Mouse (Mus musculus): ENCODE results near the gene Aasdh. TPM values are rescaled to one million over a fixed set of nuclear protein-coding genes. Genes with fewer than 3 reads are reported as not detected.

Aasdh gene
- polyA plus RNA-seq, 1 experiment: 15.1 TPM

GRCm38 (mm10) chr5:76857103-76858015 is 48.0 kb downstream of the Aasdh start:
- H3K36me3 ChIP-seq (ENCODE audit: control insufficient read depth, insufficient read depth, low read length): no peaks in the 10 kb centered on the region
- 14% methylated on average over 62 of the region's 62 CpGs for WGBS
- DNase-seq: no peak

GRCm38 (mm10) chr5:76855829-76856600 is 49.3 kb downstream of the Aasdh start:
- Histone ChIP-seq H3K4me1 (ENCODE audit: control insufficient read depth, insufficient read depth, low read length) (no peaks in the 10 kb centered on the region), H3K36me3 (ENCODE audit: control insufficient read depth, insufficient read depth, low read length) (no peaks in the 10 kb centered on the region), H3K27ac (ENCODE audit: insufficient read depth, low read depth, low read length) (no peak overlapping the region), H3K27me3 (replicated peaks; ENCODE audit: control insufficient read depth, insufficient read depth, low read length) (peaks cover 2% of the 10 kb centered on the region; the same call in 1 of the 2 replicates), H3K4me3 (ENCODE audit: insufficient read depth, low read depth, low read length) (no peak overlapping the region)
- no peak for DNase-seq
- 32% methylated on average over 25 of the region's 25 CpGs for WGBS
- TF ChIP-seq POLR2A (IDR thresholded peaks at IDR 0.05; ENCODE audit: low read depth, low read length) (no peak), CTCF (conservative IDR thresholded peaks at IDR 0.05; ENCODE audit: insufficient read depth, insufficient read length, low read depth, low read length) (no peak)

More at GRCm38 (mm10) chr5:76857103-76858015, 48.0 kb downstream of the Aasdh start:
- peak overlapping the region; percentile 2 for H3K4me3 ChIP-seq (ENCODE audit: insufficient read depth, low read depth, low read length)
- peaks cover 2% of the 10 kb centered on the region; the same call in 1 of the 2 replicates for H3K27me3 ChIP-seq (replicated peaks; ENCODE audit: control insufficient read depth, insufficient read depth, low read length)
- H3K4me1 ChIP-seq (ENCODE audit: control insufficient read depth, insufficient read depth, low read length): no peaks in the 10 kb centered on the region
- H3K27ac ChIP-seq (ENCODE audit: insufficient read depth, low read depth, low read length): no peak overlapping the region
- no peak for TF ChIP-seq POLR2A (IDR thresholded peaks at IDR 0.05; ENCODE audit: low read depth, low read length)
- no peak for TF ChIP-seq CTCF (conservative IDR thresholded peaks at IDR 0.05; ENCODE audit: insufficient read depth, insufficient read length, low read depth, low read length)

- Histone ChIP-seq H3K4me1 (ENCODE audit: control insufficient read depth, insufficient read depth, low read length) (no peaks in the 10 kb centered on the region), H3K27me3 (replicated peaks; ENCODE audit: control insufficient read depth, insufficient read depth, low read length) (peaks cover 2% of the 10 kb centered on the region; the same call in 1 of the 2 replicates), H3K4me3 (ENCODE audit: insufficient read depth, low read depth, low read length) (no peak overlapping the region), H3K27ac (ENCODE audit: insufficient read depth, low read depth, low read length) (no peak overlapping the region), H3K36me3 (ENCODE audit: control insufficient read depth, insufficient read depth, low read length) (no peaks in the 10 kb centered on the region)
- TF ChIP-seq CTCF (conservative IDR thresholded peaks at IDR 0.05; ENCODE audit: insufficient read depth, insufficient read length, low read depth, low read length): peak; percentile 84
- TF ChIP-seq POLR2A (IDR thresholded peaks at IDR 0.05; ENCODE audit: low read depth, low read length): no peak
- WGBS: 13% methylated on average over 10 of the region's 10 CpGs
- peak; percentile 81 for DNase-seq
Measured at GRCm38 (mm10) chr5:76853549-76853948, 51.8 kb downstream of the Aasdh start.

- no peaks in the 10 kb centered on the region for H3K4me1 ChIP-seq (ENCODE audit: control insufficient read depth, insufficient read depth, low read length)
- TF ChIP-seq CTCF (conservative IDR thresholded peaks at IDR 0.05; ENCODE audit: insufficient read depth, insufficient read length, low read depth, low read length) (no peak), POLR2A (IDR thresholded peaks at IDR 0.05; ENCODE audit: low read depth, low read length) (no peak)
- H3K4me3 ChIP-seq (ENCODE audit: insufficient read depth, low read depth, low read length): no peak overlapping the region
- H3K36me3 ChIP-seq (ENCODE audit: control insufficient read depth, insufficient read depth, low read length): no peaks in the 10 kb centered on the region
- no peak overlapping the region for H3K27ac ChIP-seq (ENCODE audit: insufficient read depth, low read depth, low read length)
- DNase-seq: no peak
- 67% methylated on average over 4 of the region's 4 CpGs for WGBS
- H3K27me3 ChIP-seq (replicated peaks; ENCODE audit: control insufficient read depth, insufficient read depth, low read length): no peaks in the 10 kb centered on the region
Measured at GRCm38 (mm10) chr5:76851316-76851715, 54.0 kb downstream of the Aasdh start.

- no peak overlapping the region for H3K27ac ChIP-seq (ENCODE audit: insufficient read depth, low read depth, low read length)
- no peaks in the 10 kb centered on the region for H3K4me1 ChIP-seq (ENCODE audit: control insufficient read depth, insufficient read depth, low read length)
- H3K36me3 ChIP-seq (ENCODE audit: control insufficient read depth, insufficient read depth, low read length): no peaks in the 10 kb centered on the region
- no peaks in the 10 kb centered on the region for H3K27me3 ChIP-seq (replicated peaks; ENCODE audit: control insufficient read depth, insufficient read depth, low read length)
- no peak for DNase-seq
- TF ChIP-seq POLR2A (IDR thresholded peaks at IDR 0.05; ENCODE audit: low read depth, low read length) (no peak), CTCF (conservative IDR thresholded peaks at IDR 0.05; ENCODE audit: insufficient read depth, insufficient read length, low read depth, low read length) (no peak)
- H3K4me3 ChIP-seq (ENCODE audit: insufficient read depth, low read depth, low read length): no peak overlapping the region
- 70% methylated on average over 6 of the region's 6 CpGs for WGBS
Measured at GRCm38 (mm10) chr5:76847106-76847505, 58.2 kb downstream of the Aasdh start.

GRCm38 (mm10) chr5:76844618-76845186 is 60.6 kb downstream of the Aasdh start:
- Histone ChIP-seq H3K27ac (ENCODE audit: insufficient read depth, low read depth, low read length) (no peak overlapping the region), H3K4me3 (ENCODE audit: insufficient read depth, low read depth, low read length) (no peak overlapping the region), H3K27me3 (replicated peaks; ENCODE audit: control insufficient read depth, insufficient read depth, low read length) (no peaks in the 10 kb centered on the region), H3K36me3 (ENCODE audit: control insufficient read depth, insufficient read depth, low read length) (no peaks in the 10 kb centered on the region), H3K4me1 (ENCODE audit: control insufficient read depth, insufficient read depth, low read length) (no peaks in the 10 kb centered on the region)
- 72% methylated on average over 14 of the region's 14 CpGs for WGBS
- DNase-seq: no peak
- TF ChIP-seq CTCF (conservative IDR thresholded peaks at IDR 0.05; ENCODE audit: insufficient read depth, insufficient read length, low read depth, low read length): no peak
- TF ChIP-seq POLR2A (IDR thresholded peaks at IDR 0.05; ENCODE audit: low read depth, low read length): no peak

All from kidney, adult 2 months (tissue).